Mouse (Mus musculus) heart, adult 10 weeks (tissue): ENCODE data around the gene Fth1. TPM values are rescaled to one million over a fixed set of nuclear protein-coding genes. Genes with fewer than 3 reads are reported as not detected.

ENCODE experiments used
- polyA plus RNA-seq: library from polyadenylated mRNA; stranded (reverse); fragments of 350-450 nt; fragmentation: Illumina TruSeq; extraction: RNeasy Lipid Tissue Mini Kit (QIAGEN cat#74804); gene quantifications from one replicate; pipeline ENCODE4 v1.2.3, GENCODE M21; 2014; ENCODE audit warnings: low read depth, low replicate concordance

Fth1 gene
- polyA plus RNA-seq: 3,653 TPM

GRCm38 (mm10) chr19:9980258-9980657 is at the start of gene Fth1:
Fth1 (plus strand) TSS chr19:9980598.

GRCm38 (mm10) chr19:10001206-10001969 is 21.0 kb downstream of the Fth1 start, which contains the start of the genes Best1 and Rab3il1:
Best1 (minus strand) TSS chr19:10001633.
Rab3il1 (plus strand) TSS chr19:10001669.

Other genes with a start within 250 kb of the Fth1 start
- gene Scgb2a2, start 133.0 kb upstream of the Fth1 start, polyA plus RNA-seq: not detected
- gene Incenp, start 81.0 kb upstream of the Fth1 start, polyA plus RNA-seq: 5.8 TPM
- 0.21 TPM for gene Best1, start 21.0 kb downstream of the Fth1 start, polyA plus RNA-seq
- gene Rab3il1, start 21.1 kb downstream of the Fth1 start, polyA plus RNA-seq: 11.2 TPM
- 44.0 TPM for gene Fads3, start 61.0 kb downstream of the Fth1 start, polyA plus RNA-seq
- gene Fads2, start 121.1 kb downstream of the Fth1 start, polyA plus RNA-seq: 9.2 TPM
- gene Fads1, start 202.3 kb downstream of the Fth1 start, polyA plus RNA-seq: 18.3 TPM
- 163 TPM for gene Tmem258, start 223.4 kb downstream of the Fth1 start, polyA plus RNA-seq
- gene Fen1, start 223.6 kb downstream of the Fth1 start, polyA plus RNA-seq: 3.8 TPM